Mouse (Mus musculus): ENCODE data around the gene Wwc2. TPM values are rescaled to one million over a fixed set of nuclear protein-coding genes. Genes with fewer than 3 reads are reported as not detected.

Wwc2 gene
- polyA plus RNA-seq, 1 experiment from 2014 or later: 10.0 TPM

DNA sequence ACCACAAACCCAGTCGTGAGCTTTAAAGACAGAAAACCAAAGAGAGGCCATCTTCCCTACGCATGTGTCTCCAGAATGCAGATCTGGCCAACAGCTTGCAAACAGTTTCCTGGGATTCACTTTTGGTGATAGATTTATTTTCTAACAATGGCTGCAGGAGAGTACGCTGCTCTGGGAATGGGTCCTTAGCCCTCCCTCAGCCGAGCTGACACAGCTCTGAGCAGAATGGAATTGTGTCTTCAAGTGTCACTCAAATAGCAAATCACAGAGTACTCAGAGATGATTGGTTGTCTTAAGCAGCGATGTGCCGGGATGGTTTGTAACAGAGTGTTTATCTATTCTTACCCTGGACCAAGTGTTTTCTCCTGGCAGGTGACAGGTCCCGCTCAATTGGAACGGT is 171.7 kb downstream of the Wwc2 start:
- no peaks in the 10 kb centered on the region for H3K36me3 ChIP-seq
- no peak overlapping the region for H3K4me3 ChIP-seq
- H3K27ac ChIP-seq: no peak overlapping the region
- H3K27me3 ChIP-seq (ENCODE audit: insufficient read depth, poor library complexity, severe bottlenecking): no peaks in the 10 kb centered on the region
- WGBS: 93% methylated on average over 8 of the region's 8 CpGs
- H3K9me3 ChIP-seq: no peaks in the 10 kb centered on the region
- H3K4me1 ChIP-seq (replicated peaks): peaks cover 4% of the 10 kb centered on the region
- DNase-seq (ENCODE audit: low spot score): no peak

DNA sequence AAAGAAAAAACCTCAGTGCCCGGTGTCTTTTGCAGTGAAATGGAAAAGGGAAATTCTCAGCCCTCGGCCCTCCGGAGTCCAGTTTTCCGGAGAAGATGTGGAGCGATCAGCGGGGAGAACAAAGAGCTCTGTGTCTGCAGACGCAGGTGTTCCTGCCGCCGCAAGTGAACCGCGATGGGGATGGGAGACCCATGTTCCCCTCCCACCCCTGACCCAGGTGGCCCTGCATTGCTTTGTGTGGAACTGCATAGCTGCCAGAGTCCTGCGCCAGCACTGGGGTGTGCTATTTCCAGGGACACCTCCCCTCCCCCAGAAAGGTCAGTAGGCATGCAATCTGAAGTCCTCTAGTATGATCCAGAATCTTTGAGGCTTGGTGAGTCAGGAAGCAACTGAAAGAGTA is 179.5 kb downstream of the Wwc2 start:
- H3K9me3 ChIP-seq: no peaks in the 10 kb centered on the region
- no peak overlapping the region for H3K4me3 ChIP-seq
- peak; percentile 23 for DNase-seq (ENCODE audit: low spot score)
- peak overlapping the region; percentile 56; the same call in 1 of the 2 replicates for H3K27ac ChIP-seq
- 74% methylated on average over 12 of the region's 12 CpGs for WGBS
- H3K36me3 ChIP-seq: no peaks in the 10 kb centered on the region
- H3K27me3 ChIP-seq (ENCODE audit: insufficient read depth, poor library complexity, severe bottlenecking): no peaks in the 10 kb centered on the region
- peaks cover 4% of the 10 kb centered on the region; the same call in 1 of the 2 replicates for H3K4me1 ChIP-seq (replicated peaks)

DNA sequence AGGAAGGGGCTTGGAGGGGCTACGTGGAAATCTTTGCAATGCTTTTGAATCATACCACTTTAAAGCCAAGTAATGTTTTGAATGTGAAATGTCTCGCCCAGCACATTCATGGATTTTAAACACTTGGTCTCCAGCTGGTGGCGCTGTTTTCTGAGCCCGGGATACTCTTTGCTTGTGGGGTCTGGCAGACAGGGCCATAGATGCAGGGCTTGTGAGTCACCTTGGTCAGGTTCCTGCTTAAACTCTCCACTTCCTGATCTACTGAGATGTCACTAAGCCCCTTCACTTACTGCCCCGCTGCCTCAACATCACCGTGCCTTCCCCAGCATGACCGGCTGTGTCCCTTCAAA is 180.1 kb downstream of the Wwc2 start:
- H3K27ac ChIP-seq: peak overlapping the region; percentile 56; the same call in 1 of the 2 replicates
- DNase-seq (ENCODE audit: low spot score): no peak
- WGBS: 78% methylated on average over 7 of the region's 7 CpGs

DNA sequence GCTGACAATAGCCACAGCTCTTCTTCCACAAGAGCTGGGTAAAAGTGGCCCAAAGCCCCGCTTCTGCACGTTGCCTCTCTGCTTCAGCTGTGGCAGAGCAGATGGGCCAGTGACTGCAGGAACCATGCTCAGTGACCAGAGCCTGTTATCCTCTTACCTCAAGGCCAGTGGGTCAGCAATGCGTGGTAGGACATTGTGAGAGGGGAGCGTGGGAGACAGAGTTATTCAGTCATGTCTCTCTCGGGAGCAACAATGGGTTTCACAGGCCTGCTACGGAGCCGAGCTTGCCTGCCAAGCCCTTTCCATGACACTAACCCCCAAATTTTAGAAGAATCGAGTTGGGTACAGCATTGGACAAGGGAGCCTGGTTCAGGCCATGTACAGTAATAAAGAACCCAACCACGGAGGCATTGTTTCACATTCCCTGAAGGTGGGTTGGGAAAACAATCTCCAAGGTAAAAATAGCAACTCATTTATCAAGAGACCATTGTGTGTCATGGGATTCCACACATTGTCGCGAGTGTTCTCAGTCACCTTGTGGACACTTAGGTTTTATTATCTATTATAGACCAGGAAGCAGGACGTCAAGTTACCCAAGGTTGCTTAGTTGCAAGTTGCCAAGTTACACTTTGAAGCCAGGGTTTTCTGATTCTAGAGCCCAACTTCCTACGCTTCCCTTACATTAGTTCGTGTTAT is 180.6 kb downstream of the Wwc2 start:
- no peak for DNase-seq (ENCODE audit: low spot score)
- 86% methylated on average over 14 of the region's 14 CpGs for WGBS
- Histone ChIP-seq H3K27ac (peak overlapping the region; percentile 56; the same call in 1 of the 2 replicates), H3K4me3 (no peak overlapping the region), H3K4me1 (replicated peaks) (peaks cover 4% of the 10 kb centered on the region; the same call in 1 of the 2 replicates), H3K27me3 (ENCODE audit: insufficient read depth, poor library complexity, severe bottlenecking) (no peaks in the 10 kb centered on the region), H3K36me3 (no peaks in the 10 kb centered on the region), H3K9me3 (no peaks in the 10 kb centered on the region)

More for the DNA sequence above, 180.1 kb downstream of the Wwc2 start:
- H3K9me3 ChIP-seq: no peaks in the 10 kb centered on the region
- no peak overlapping the region for H3K4me3 ChIP-seq
- H3K4me1 ChIP-seq (replicated peaks): peaks cover 4% of the 10 kb centered on the region; the same call in 1 of the 2 replicates
- H3K27me3 ChIP-seq (ENCODE audit: insufficient read depth, poor library complexity, severe bottlenecking): no peaks in the 10 kb centered on the region
- H3K36me3 ChIP-seq: no peaks in the 10 kb centered on the region

DNA sequence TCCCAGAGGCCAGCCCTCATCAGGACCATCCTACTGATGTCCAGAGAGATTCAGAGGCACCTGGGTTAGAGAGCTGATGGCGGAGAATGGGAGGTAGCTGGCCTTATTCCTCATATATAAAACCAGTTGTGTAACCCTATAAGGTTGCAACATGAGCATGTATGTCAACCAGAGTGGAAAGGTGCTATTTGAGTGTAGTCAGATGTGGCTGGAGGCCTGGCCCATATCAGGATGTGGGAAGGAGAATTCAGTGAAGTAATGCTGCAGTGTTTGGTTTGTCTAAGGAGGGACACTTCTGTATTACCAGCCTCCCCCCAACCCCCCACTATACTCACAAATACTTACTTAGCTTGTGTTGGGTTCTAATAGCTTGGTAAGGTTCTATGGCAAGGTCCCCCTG is 186.5 kb downstream of the Wwc2 start:
- H3K27ac ChIP-seq: no peak overlapping the region
- H3K9me3 ChIP-seq: no peaks in the 10 kb centered on the region
- H3K36me3 ChIP-seq: no peaks in the 10 kb centered on the region
- no peak overlapping the region for H3K4me3 ChIP-seq
- H3K4me1 ChIP-seq (replicated peaks): no peaks in the 10 kb centered on the region
- DNase-seq (ENCODE audit: low spot score): no peak
- 88% methylated on average over 1 of the region's 1 CpGs for WGBS
- no peaks in the 10 kb centered on the region for H3K27me3 ChIP-seq (ENCODE audit: insufficient read depth, poor library complexity, severe bottlenecking)

DNA sequence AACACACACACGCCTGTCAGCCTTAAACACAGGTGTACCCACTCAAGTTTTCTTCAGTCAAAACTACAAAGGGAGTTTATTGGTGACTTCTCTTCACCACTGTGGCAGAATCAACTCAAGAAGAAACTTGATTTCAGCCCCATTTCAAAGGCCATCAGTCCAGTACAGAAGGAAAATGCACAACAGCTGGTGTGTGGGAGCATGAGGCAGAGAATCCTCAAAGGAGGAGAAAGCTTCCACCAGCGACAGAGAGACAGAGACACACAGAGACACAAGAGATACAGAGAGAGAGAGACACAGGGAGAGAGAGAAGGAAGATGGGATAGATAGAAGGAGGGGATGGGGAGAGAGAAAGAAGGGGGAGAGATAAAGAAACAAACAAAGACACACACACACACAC is 188.4 kb downstream of the Wwc2 start:
- H3K4me3 ChIP-seq: no peak overlapping the region
- DNase-seq (ENCODE audit: low spot score): no peak
- no peaks in the 10 kb centered on the region for H3K27me3 ChIP-seq (ENCODE audit: insufficient read depth, poor library complexity, severe bottlenecking)
- 86% methylated on average over 2 of the region's 2 CpGs for WGBS
- H3K9me3 ChIP-seq: no peaks in the 10 kb centered on the region
- H3K4me1 ChIP-seq (replicated peaks): no peaks in the 10 kb centered on the region
- no peaks in the 10 kb centered on the region for H3K36me3 ChIP-seq
- H3K27ac ChIP-seq: no peak overlapping the region

DNA sequence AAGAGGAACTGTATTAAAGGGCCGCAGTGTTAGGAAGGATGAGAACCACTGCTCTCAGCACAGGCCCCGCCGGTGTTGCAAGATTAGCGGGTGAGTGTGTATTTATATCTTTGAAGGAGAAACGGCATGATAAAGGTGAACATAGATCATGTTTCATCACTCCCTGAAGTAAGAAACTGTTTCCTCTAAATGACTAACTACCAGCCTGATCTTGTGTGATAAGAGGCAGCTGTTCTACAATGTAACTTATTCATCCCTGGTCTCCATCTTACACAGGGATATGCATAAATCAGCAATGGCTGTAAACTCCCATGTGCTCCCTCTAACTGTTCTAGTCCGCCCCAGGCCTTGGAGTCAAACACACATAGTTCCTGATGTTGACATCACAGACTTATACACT is 191.3 kb downstream of the Wwc2 start:
- no peak for DNase-seq (ENCODE audit: low spot score)
- H3K27ac ChIP-seq: no peak overlapping the region
- H3K4me3 ChIP-seq: no peak overlapping the region
- no peaks in the 10 kb centered on the region for H3K27me3 ChIP-seq (ENCODE audit: insufficient read depth, poor library complexity, severe bottlenecking)
- peaks cover 10% of the 10 kb centered on the region for H3K9me3 ChIP-seq
- 86% methylated on average over 6 of the region's 6 CpGs for WGBS
- no peaks in the 10 kb centered on the region for H3K4me1 ChIP-seq (replicated peaks)
- H3K36me3 ChIP-seq: no peaks in the 10 kb centered on the region

DNA sequence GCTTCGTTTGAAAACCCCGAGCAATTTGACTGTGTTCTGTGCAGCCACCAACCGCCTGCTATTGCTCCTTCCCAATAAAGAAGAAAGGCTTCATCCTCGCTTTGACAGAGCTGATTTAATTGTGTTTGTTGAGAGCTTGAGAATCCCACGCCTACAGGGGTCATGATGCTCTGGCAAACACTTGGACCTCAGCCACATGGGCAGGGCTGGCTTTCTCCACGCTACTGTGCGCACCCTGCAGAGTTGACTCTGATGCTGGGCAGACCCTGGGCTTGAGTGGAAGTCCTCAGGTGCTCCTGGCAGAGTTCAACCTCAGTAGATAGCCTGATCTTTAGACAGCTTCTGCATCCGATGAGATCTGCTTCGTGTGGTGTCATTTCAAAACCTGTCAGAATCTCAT is 198.7 kb downstream of the Wwc2 start:
- Histone ChIP-seq H3K4me3 (no peak overlapping the region), H3K27me3 (ENCODE audit: insufficient read depth, poor library complexity, severe bottlenecking) (no peaks in the 10 kb centered on the region), H3K4me1 (replicated peaks) (peaks cover 4% of the 10 kb centered on the region; the same call in 1 of the 2 replicates), H3K36me3 (no peaks in the 10 kb centered on the region), H3K27ac (no peak overlapping the region), H3K9me3 (peaks cover 18% of the 10 kb centered on the region)
- DNase-seq (ENCODE audit: low spot score): no peak
- WGBS: 78% methylated on average over 9 of the region's 9 CpGs

DNA sequence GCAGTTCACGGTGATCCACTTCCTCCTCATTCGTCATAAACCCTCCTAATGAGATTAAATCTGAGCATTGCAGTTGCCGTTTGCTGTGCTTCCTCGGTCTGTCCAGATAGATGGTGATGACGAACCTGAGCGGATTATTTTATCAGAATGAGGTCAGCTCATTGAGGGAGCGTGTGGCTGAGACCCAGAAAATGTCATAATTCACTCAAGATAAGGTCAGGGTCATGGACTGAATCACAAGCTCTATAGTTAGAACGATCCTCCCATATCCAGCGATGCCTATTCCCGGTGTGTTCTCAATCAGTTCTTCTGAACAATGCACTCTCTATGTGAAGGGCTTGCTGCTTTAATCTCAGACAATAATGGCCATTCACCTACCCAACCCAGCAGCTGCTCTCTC is 203.0 kb downstream of the Wwc2 start:
- Histone ChIP-seq H3K27ac (peak overlapping the region; percentile 8; the same call in 1 of the 2 replicates), H3K27me3 (ENCODE audit: insufficient read depth, poor library complexity, severe bottlenecking) (no peaks in the 10 kb centered on the region), H3K4me1 (replicated peaks) (peaks cover 4% of the 10 kb centered on the region; the same call in 1 of the 2 replicates), H3K9me3 (no peaks in the 10 kb centered on the region), H3K36me3 (no peaks in the 10 kb centered on the region), H3K4me3 (no peak overlapping the region)
- no peak for DNase-seq (ENCODE audit: low spot score)
- whole genome bisulfite sequencing: 75% methylated on average over 10 of the region's 10 CpGs

DNA sequence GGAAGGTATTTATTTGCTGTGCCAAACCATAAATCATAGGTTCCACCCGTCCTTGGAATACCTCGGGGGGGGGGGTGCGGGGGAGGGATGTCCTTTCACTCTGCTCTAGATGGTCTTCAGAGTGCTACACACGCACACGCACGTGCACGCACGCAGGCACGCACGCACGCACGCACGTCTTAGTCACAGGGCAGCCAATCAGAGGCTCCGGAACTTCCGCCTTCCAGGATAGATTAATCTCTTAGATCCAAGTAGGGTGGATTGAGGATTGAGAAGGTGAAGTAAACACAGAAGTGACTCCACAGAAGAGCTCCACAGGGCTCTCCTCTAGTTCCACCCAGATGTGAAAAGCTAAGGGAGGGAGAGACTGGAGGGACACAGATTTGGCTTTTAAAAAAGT is 204.4 kb downstream of the Wwc2 start:
- WGBS: 96% methylated on average over 15 of the region's 15 CpGs
- Histone ChIP-seq H3K4me3 (no peak overlapping the region), H3K9me3 (no peaks in the 10 kb centered on the region), H3K36me3 (no peaks in the 10 kb centered on the region), H3K4me1 (replicated peaks) (peaks cover 4% of the 10 kb centered on the region; the same call in 1 of the 2 replicates), H3K27ac (no peak overlapping the region), H3K27me3 (ENCODE audit: insufficient read depth, poor library complexity, severe bottlenecking) (no peaks in the 10 kb centered on the region)
- DNase-seq (ENCODE audit: low spot score): no peak

DNA sequence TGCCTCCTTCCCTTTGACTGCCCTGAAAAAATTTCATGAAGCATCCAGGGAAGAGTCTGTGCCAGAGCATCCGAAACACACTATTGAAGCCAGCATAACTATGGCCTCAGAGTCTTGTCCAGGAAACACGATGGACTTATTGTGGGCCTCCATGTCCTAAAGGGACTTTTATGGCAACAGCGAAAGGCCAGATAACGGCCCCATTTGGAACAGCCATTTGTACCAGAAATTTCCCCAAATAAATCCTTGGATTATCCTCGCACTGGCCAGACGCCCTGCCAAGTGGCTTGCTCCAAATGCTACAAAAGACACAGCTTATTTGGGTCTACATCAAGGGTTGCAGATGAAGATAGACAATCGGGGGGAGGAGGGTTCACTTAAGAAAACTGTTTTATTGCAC is 206.3 kb downstream of the Wwc2 start:
- DNase-seq (ENCODE audit: low spot score): no peak
- H3K4me1 ChIP-seq (replicated peaks): peaks cover 4% of the 10 kb centered on the region; the same call in 1 of the 2 replicates
- WGBS: 93% methylated on average over 7 of the region's 7 CpGs

DNA sequence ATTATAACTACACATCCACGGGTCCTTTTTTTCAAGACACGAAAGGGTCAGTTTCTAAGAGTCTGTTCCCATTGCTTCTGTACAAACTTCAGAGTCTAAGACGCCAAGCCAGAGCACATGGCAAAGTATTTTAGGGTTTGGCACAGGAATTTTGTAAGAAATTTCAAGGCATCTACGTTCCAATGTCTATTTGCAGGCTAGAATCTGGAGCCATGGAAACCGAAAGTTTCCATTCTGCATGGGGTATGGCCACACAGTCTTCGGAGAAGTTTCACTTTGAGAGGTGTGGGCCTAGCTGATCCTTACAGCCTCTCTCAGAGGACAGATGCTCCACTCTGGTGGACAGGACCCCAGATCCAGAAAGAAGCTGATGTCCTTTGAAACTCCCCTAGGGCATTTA is 206.8 kb downstream of the Wwc2 start:
- no peaks in the 10 kb centered on the region for H3K9me3 ChIP-seq
- no peak for DNase-seq (ENCODE audit: low spot score)
- no peaks in the 10 kb centered on the region for H3K27me3 ChIP-seq (ENCODE audit: insufficient read depth, poor library complexity, severe bottlenecking)
- no peaks in the 10 kb centered on the region for H3K36me3 ChIP-seq
- H3K27ac ChIP-seq: no peak overlapping the region
- no peak overlapping the region for H3K4me3 ChIP-seq
- WGBS: 93% methylated on average over 6 of the region's 6 CpGs
- peaks cover 4% of the 10 kb centered on the region; the same call in 1 of the 2 replicates for H3K4me1 ChIP-seq (replicated peaks)

More for the DNA sequence above, 206.3 kb downstream of the Wwc2 start:
- Histone ChIP-seq H3K36me3 (no peaks in the 10 kb centered on the region), H3K4me3 (no peak overlapping the region), H3K27ac (no peak overlapping the region), H3K27me3 (ENCODE audit: insufficient read depth, poor library complexity, severe bottlenecking) (no peaks in the 10 kb centered on the region), H3K9me3 (no peaks in the 10 kb centered on the region)

DNA sequence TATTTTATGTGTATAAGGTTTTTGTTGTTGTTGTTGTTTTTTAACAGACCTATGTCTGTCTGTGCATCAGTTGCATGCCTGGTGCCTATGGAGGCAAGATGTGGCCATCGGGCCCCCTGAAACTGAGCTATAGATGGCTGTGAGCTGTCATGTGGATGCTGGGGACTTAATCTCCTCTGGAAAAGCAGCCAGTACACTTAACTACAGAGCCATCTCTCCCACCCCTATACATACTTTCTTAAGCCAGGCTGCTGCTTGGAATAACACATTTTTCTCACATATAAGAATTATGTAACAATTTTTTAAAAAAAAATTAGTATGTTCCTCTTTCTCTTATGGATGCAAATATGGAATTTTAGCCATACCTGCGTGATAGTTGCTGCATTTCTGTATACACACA is 207.2 kb downstream of the Wwc2 start:
- DNase-seq (ENCODE audit: low spot score): no peak
- peaks cover 4% of the 10 kb centered on the region; the same call in 1 of the 2 replicates for H3K4me1 ChIP-seq (replicated peaks)
- H3K4me3 ChIP-seq: no peak overlapping the region
- no peak overlapping the region for H3K27ac ChIP-seq
- no peaks in the 10 kb centered on the region for H3K27me3 ChIP-seq (ENCODE audit: insufficient read depth, poor library complexity, severe bottlenecking)
- no peaks in the 10 kb centered on the region for H3K9me3 ChIP-seq
- H3K36me3 ChIP-seq: no peaks in the 10 kb centered on the region
- 87% methylated on average over 2 of the region's 2 CpGs for WGBS

Data from hindbrain, embryonic 10.5 days (tissue).